Mouse (Mus musculus) testis, adult 2 months (tissue): ENCODE measurements around the gene Actn4. TPM values are rescaled to one million over a fixed set of nuclear protein-coding genes. Genes with fewer than 3 reads are reported as not detected.
A peak's percentile ranks its signal among the peaks of the same experiment; 100 is the strongest.

ENCODE experiments used
- H3K27ac ChIP-seq: fragments of 200-500 bp; 2 replicates; pipeline ENCODE4 v1.5.1; 2012; ENCODE audit warnings: low read depth, low read length; ENCODE audit not compliant: control insufficient read depth, insufficient read depth
- H3K27me3 ChIP-seq: fragments of 200-500 bp; 2 replicates; pipeline ENCODE4 v1.6.1; 2012; ENCODE audit warnings: mild to moderate bottlenecking, low read length, moderate library complexity; ENCODE audit not compliant: control insufficient read depth, insufficient read depth
- H3K36me3 ChIP-seq: fragments of 200-500 bp; 2 replicates; pipeline ENCODE4 v1.6.1; 2012; ENCODE audit warnings: mild to moderate bottlenecking, low read length; ENCODE audit not compliant: control insufficient read depth, insufficient read depth
- H3K4me1 ChIP-seq: fragments of 200-500 bp; 2 replicates; pipeline ENCODE4 v1.6.1; 2012; ENCODE audit warnings: low read length; ENCODE audit not compliant: control insufficient read depth, insufficient read depth
- H3K4me3 ChIP-seq: fragments of 200-500 bp; 2 replicates; pipeline ENCODE4 v1.5.1; 2012; ENCODE audit warnings: low read depth, mild to moderate bottlenecking, low read length, moderate library complexity, mixed read lengths; ENCODE audit not compliant: control insufficient read depth
- CTCF ChIP-seq: fragments of 200-500 bp; IDR thresholded peaks from 2 replicates; pipeline ENCODE4 v1.5.1; 2012; ENCODE audit warnings: low read depth, mild to moderate bottlenecking, inconsistent platforms, low read length, moderate library complexity; ENCODE audit not compliant: control insufficient read depth, insufficient read depth, insufficient replicate concordance
- POLR2A ChIP-seq: fragments of 200-500 bp; IDR thresholded peaks from 2 replicates; pipeline ENCODE4 v1.6.1; 2012; ENCODE audit warnings: low read depth, mild to moderate bottlenecking, inconsistent platforms, low read length, moderate library complexity; ENCODE audit not compliant: control insufficient read depth
- polyA plus RNA-seq: library from polyadenylated mRNA; depleted of rRNA; stranded (reverse); fragments of >200 nt; gene quantifications from 2 replicates; pipeline ENCODE4 v1.2.3, GENCODE M21; 2012; rRNA removed

Actn4 gene
- polyA plus RNA-seq, 1 experiment: 73.9 TPM

DNA sequence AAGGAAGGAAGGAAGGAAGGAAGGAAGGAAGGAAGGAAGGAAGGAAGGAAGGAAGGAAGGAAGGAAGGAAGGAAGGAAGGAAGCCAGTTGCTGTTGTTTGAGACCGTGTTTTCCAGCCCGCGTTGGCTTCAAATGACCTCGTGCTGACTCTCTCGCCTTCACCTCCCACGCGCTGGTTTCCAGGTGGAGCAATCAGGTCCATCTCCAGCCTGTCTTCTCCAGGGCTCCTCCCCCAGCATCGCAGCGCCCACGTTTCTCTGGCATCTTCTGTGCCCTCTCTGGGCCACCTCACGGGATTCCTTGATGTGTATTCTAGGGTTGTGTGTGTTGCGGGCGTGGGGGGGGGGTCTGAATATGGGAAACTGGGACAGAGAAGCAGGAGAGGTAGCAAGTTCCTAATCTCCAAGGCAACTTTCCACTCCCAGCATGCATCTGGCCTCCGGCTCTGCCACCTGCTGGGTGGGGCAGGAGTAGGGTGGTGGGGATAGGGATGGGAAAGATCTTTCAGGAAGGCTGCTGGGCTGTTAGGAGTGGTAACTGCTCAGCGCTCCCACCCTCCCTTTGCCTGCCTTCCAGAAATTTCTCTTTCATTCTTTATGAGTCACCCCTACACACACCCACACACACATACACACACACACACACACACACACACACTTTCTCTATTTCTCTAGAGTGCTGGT, 99.2 kb downstream of the Actn4 start:
- peaks cover 23% of the 10 kb centered on the region for H3K4me1 ChIP-seq
- no peaks in the 10 kb centered on the region for H3K36me3 ChIP-seq
- TF ChIP-seq POLR2A: no peak
- TF ChIP-seq CTCF: no peak
- no peak overlapping the region for H3K27ac ChIP-seq
- no peaks in the 10 kb centered on the region; the same call in 1 of the 2 replicates for H3K27me3 ChIP-seq
- no peak overlapping the region for H3K4me3 ChIP-seq

DNA sequence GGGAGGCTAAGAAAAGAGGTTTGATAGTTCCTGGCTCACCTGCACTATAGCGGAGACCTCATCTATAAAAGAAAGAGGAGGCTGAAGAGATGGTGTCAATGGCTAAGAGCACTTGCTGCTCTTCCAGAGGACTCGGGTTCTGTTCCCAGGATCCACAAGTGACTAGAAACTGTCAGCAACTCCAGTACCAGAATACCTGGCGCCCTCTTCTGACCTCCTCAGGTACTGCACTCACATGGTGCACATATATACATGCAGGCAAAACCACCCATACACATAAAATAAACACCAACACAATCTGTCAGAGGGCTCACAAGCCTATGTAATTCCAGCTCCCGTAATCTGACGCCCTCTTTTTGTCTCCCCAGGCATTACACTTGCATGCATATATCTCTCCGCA, 101.2 kb downstream of the Actn4 start:
- Histone ChIP-seq H3K27ac (no peak overlapping the region), H3K36me3 (no peaks in the 10 kb centered on the region), H3K4me3 (no peak overlapping the region), H3K27me3 (no peaks in the 10 kb centered on the region; the same call in 1 of the 2 replicates), H3K4me1 (peaks cover 14% of the 10 kb centered on the region)
- TF ChIP-seq POLR2A: no peak
- peak; percentile 40; the same call in 1 of the 2 replicates for TF ChIP-seq CTCF

DNA sequence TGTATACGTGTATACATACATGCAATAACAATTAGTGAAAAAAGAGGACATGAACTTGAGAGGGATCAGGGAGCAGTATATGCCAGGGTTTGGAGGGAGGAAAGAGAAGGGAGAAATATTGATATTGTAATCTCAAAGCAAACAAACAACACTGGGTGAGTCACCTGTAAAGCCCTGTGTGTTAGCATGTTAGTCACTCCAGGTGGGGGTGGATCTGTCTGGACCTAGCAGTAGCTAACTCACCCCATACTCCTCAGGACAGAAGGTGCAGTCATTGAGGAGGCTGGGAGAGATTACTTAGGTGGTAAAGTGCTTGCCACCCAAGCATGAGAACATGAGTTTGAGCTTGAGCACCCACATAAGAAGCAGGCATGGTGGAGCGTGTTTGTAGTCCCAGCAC, 102.2 kb downstream of the Actn4 start:
- peaks cover 10% of the 10 kb centered on the region for H3K4me1 ChIP-seq
- H3K27me3 ChIP-seq: no peaks in the 10 kb centered on the region; the same call in 1 of the 2 replicates
- H3K27ac ChIP-seq: no peak overlapping the region
- H3K4me3 ChIP-seq: no peak overlapping the region
- TF ChIP-seq CTCF (no peak), POLR2A (no peak)
- no peaks in the 10 kb centered on the region for H3K36me3 ChIP-seq

DNA sequence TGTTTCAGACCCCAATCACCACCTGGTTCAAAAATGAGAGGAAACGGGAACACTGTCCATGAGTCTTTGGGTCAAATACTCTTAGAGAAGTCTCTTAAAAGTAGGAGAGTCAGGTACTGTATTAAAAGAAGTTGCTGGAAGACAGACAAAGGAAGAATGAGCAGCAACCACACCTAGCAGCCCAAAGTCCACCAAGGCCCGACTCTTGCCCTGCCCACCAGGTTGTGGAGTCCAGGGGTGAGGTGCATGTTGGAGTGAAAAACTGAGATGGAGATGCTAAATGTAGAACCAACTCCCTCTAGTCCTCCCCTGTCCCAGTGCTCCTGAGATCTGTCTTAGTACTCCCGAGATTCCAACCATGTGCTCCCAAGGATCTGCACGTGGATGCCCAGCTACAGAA, 111.5 kb downstream of the Actn4 start:
- Histone ChIP-seq H3K27ac (no peak overlapping the region), H3K27me3 (no peaks in the 10 kb centered on the region), H3K4me1 (no peaks in the 10 kb centered on the region), H3K4me3 (no peak overlapping the region), H3K36me3 (no peaks in the 10 kb centered on the region)
- TF ChIP-seq CTCF: no peak

DNA sequence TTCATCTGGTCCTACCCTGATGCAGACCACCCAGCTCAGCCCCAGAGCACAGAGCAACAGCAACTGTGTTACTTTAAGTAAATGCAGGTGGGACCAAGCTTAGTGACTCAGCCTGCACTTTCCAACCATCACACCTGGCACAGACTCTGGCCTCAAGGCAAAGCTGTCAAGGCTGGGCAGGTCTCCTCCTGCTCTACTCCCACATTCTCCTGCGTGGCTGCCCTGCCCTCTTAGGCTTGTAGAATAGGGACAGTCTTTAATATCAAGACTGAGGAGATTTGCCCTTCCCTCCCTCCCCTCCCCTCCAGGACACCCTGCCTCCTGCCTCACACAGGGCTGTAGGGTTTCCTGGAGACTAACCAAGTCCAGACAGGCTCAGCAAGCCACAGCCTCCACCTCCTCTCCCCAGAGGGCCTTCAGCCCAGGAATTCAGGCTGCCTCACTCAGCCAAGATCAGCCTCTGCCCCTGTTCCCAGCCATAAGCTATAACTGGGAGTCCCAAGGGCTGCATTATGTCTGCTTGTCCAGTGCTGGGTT, 112.4 kb downstream of the Actn4 start:
- Histone ChIP-seq H3K27ac (no peak overlapping the region), H3K4me3 (no peak overlapping the region), H3K27me3 (no peaks in the 10 kb centered on the region), H3K4me1 (no peaks in the 10 kb centered on the region), H3K36me3 (no peaks in the 10 kb centered on the region)
- no peak for TF ChIP-seq CTCF
- no peak for TF ChIP-seq POLR2A

DNA sequence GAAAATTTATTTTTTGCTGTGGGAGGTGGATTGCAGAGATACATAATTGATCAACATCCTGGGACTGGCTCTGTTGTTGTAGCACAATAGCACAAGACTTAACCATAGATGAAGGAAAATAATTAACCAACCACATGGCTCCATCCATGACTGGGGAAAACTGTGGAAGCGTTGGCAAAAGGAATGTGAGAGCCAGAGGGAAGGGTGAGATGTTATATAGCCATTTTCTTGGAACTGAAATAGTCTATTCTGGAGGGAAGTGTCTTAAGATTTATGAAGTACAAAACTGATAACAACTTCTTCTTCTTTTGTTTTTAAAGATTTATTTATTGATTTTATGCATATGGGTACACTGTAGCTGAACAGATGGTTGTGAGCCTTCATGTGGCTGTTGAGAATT, 114.9 kb downstream of the Actn4 start:
- no peak overlapping the region for H3K4me3 ChIP-seq
- H3K36me3 ChIP-seq: no peaks in the 10 kb centered on the region
- no peaks in the 10 kb centered on the region for H3K4me1 ChIP-seq
- H3K27ac ChIP-seq: no peak overlapping the region
- no peaks in the 10 kb centered on the region for H3K27me3 ChIP-seq
- TF ChIP-seq CTCF (no peak), POLR2A (no peak)

Other genes starting within 250 kb of the Actn4 start
- gene Fbxo17, start 245.5 kb downstream of the Actn4 start, polyA plus RNA-seq: 7.2 and 8.1 TPM in 2 replicates
- 29.5 and 39.3 TPM in 2 replicates for gene Mrps12, start 220.5 kb downstream of the Actn4 start, polyA plus RNA-seq
- gene Sars2, start 220.3 kb downstream of the Actn4 start, polyA plus RNA-seq: 12.5 and 13.6 TPM in 2 replicates
- not detected in 2 replicates for gene Ccer2, start 206.2 kb downstream of the Actn4 start, polyA plus RNA-seq
- gene Sirt2, start 195.6 kb downstream of the Actn4 start, polyA plus RNA-seq: 144 and 203 TPM in 2 replicates
- 134 and 152 TPM in 2 replicates for gene Nfkbib, start 194.8 kb downstream of the Actn4 start, polyA plus RNA-seq
- gene Rinl, start 173.4 kb downstream of the Actn4 start, polyA plus RNA-seq: 1.1 and 1.6 TPM in 2 replicates
- gene Hnrnpl, start 153.8 kb downstream of the Actn4 start, polyA plus RNA-seq: 162 and 200 TPM in 2 replicates
- gene Ech1, start 137.1 kb downstream of the Actn4 start, polyA plus RNA-seq: 124 and 147 TPM in 2 replicates
- gene Lgals4, start 128.5 kb downstream of the Actn4 start, polyA plus RNA-seq: 13.8 and 17.5 TPM in 2 replicates
- 1.4 and 1.7 TPM in 2 replicates for gene Lgals7, start 98.5 kb downstream of the Actn4 start, polyA plus RNA-seq
- 0.14 and 0.17 TPM in 2 replicates for gene Capn12, start 80.9 kb downstream of the Actn4 start, polyA plus RNA-seq
- 379 and 426 TPM in 2 replicates for gene Eif3k, start 19.5 kb upstream of the Actn4 start, polyA plus RNA-seq
- gene Map4k1, start 19.7 kb upstream of the Actn4 start, polyA plus RNA-seq: 58.8 and 83.2 TPM in 2 replicates
- 0.70 and 1.1 TPM in 2 replicates for gene Ryr1, start 162.8 kb upstream of the Actn4 start, polyA plus RNA-seq
- 0.31 and 1.1 TPM in 2 replicates for gene Rasgrp4, start 172.5 kb upstream of the Actn4 start, polyA plus RNA-seq
- gene Fam98c, start 193.9 kb upstream of the Actn4 start, polyA plus RNA-seq: 194 and 338 TPM in 2 replicates
- gene Ggn, start 207.9 kb upstream of the Actn4 start, polyA plus RNA-seq: 506 and 536 TPM in 2 replicates
- gene Spred3, start 208.1 kb upstream of the Actn4 start, polyA plus RNA-seq: 40.9 and 41.8 TPM in 2 replicates
- gene Psmd8, start 218.4 kb upstream of the Actn4 start, polyA plus RNA-seq: 362 and 383 TPM in 2 replicates